Mouse (Mus musculus): ENCODE data around the gene Wsb2. TPM values are rescaled to one million over a fixed set of nuclear protein-coding genes. Genes with fewer than 3 reads are reported as not detected.
A peak's percentile ranks its signal among the peaks of the same experiment; 100 is the strongest.
"Not testable (repeated sequence)": the region's sequence is repeated elsewhere in the genome, so short reads cannot be mapped to it uniquely, and the experiment has no call there.

The Wsb2 gene
- polyA plus RNA-seq, 1 experiment from 2014 or later: 99.0 TPM

- ATAC-seq: no peak
- Histone ChIP-seq H3K4me3 (no peak overlapping the region), H3K9ac (no peak overlapping the region), H3K9me3 (replicated peaks) (no peaks in the 10 kb centered on the region), H3K27me3 (no peaks in the 10 kb centered on the region), H3K27ac (no peak overlapping the region), H3K4me1 (no peaks in the 10 kb centered on the region; the same call in 1 of the 2 replicates), H3K36me3 (ENCODE audit: poor library complexity, severe bottlenecking) (no peaks in the 10 kb centered on the region), H3K4me2 (no peak overlapping the region)
- 79% methylated on average over 6 of the region's 6 CpGs for WGBS
Measured at GRCm38 (mm10) chr5:117397371-117397770, 40.3 kb downstream of the Wsb2 start.

- Histone ChIP-seq H3K36me3 (ENCODE audit: poor library complexity, severe bottlenecking) (no peaks in the 10 kb centered on the region), H3K9me3 (replicated peaks) (no peaks in the 10 kb centered on the region), H3K4me1 (no peaks in the 10 kb centered on the region; the same call in 1 of the 2 replicates), H3K27ac (no peak overlapping the region), H3K4me2 (no peak overlapping the region), H3K27me3 (no peaks in the 10 kb centered on the region), H3K9ac (no peak overlapping the region), H3K4me3 (no peak overlapping the region)
- ATAC-seq: no peak
- WGBS: 19% methylated on average over 4 of the region's 5 CpGs
Measured at GRCm38 (mm10) chr5:117398007-117398550, 41.0 kb downstream of the Wsb2 start.

- Histone ChIP-seq H3K4me1 (no peaks in the 10 kb centered on the region; the same call in 1 of the 2 replicates), H3K36me3 (ENCODE audit: poor library complexity, severe bottlenecking) (no peaks in the 10 kb centered on the region), H3K27me3 (no peaks in the 10 kb centered on the region), H3K9me3 (replicated peaks) (no peaks in the 10 kb centered on the region), H3K4me3 (no peak overlapping the region), H3K27ac (no peak overlapping the region), H3K9ac (no peak overlapping the region), H3K4me2 (no peak overlapping the region)
- 80% methylated on average over 9 of the region's 9 CpGs for WGBS
- no peak for ATAC-seq
Measured at GRCm38 (mm10) chr5:117399281-117399680, 42.2 kb downstream of the Wsb2 start.

- no peaks in the 10 kb centered on the region for H3K4me1 ChIP-seq
- no peak overlapping the region for H3K27ac ChIP-seq
- ATAC-seq: no peak
- no peak overlapping the region for H3K9ac ChIP-seq
- no peaks in the 10 kb centered on the region for H3K36me3 ChIP-seq (ENCODE audit: poor library complexity, severe bottlenecking)
- H3K27me3 ChIP-seq: no peaks in the 10 kb centered on the region
- H3K9me3 ChIP-seq (replicated peaks): no peaks in the 10 kb centered on the region
- WGBS: 90% methylated on average over 8 of the region's 8 CpGs
- H3K4me2 ChIP-seq: no peak overlapping the region
- H3K4me3 ChIP-seq: no peak overlapping the region
Measured at GRCm38 (mm10) chr5:117403609-117404008, 46.5 kb downstream of the Wsb2 start.

GRCm38 (mm10) chr5:117404671-117405070 is 47.6 kb downstream of the Wsb2 start:
- not testable (repeated sequence) for H3K36me3 ChIP-seq (ENCODE audit: poor library complexity, severe bottlenecking); H3K27me3 ChIP-seq; H3K4me3 ChIP-seq; H3K4me2 ChIP-seq; H3K4me1 ChIP-seq; ATAC-seq; H3K9ac ChIP-seq; H3K27ac ChIP-seq; H3K9me3 ChIP-seq (replicated peaks)
- 87% methylated on average over 2 of the region's 2 CpGs for WGBS

- no peaks in the 10 kb centered on the region for H3K36me3 ChIP-seq (ENCODE audit: poor library complexity, severe bottlenecking)
- H3K9me3 ChIP-seq (replicated peaks): no peaks in the 10 kb centered on the region
- ATAC-seq: no peak
- no peak overlapping the region for H3K27ac ChIP-seq
- H3K4me2 ChIP-seq: no peak overlapping the region
- no peak overlapping the region for H3K4me3 ChIP-seq
- peaks cover 2% of the 10 kb centered on the region for H3K4me1 ChIP-seq
- H3K9ac ChIP-seq: no peak overlapping the region
- H3K27me3 ChIP-seq: peaks cover 13% of the 10 kb centered on the region
- 71% methylated on average over 4 of the region's 4 CpGs for WGBS
Measured at GRCm38 (mm10) chr5:117408216-117408615, 51.1 kb downstream of the Wsb2 start.

GRCm38 (mm10) chr5:117409369-117409768 is 52.3 kb downstream of the Wsb2 start:
- ATAC-seq: no peak
- WGBS: 76% methylated on average over 6 of the region's 6 CpGs
- Histone ChIP-seq H3K4me2 (no peak overlapping the region), H3K9me3 (replicated peaks) (no peaks in the 10 kb centered on the region), H3K27ac (no peak overlapping the region), H3K4me3 (no peak overlapping the region), H3K36me3 (ENCODE audit: poor library complexity, severe bottlenecking) (no peaks in the 10 kb centered on the region), H3K4me1 (peaks cover 5% of the 10 kb centered on the region), H3K27me3 (peaks cover 13% of the 10 kb centered on the region), H3K9ac (no peak overlapping the region)

- H3K9ac ChIP-seq: peak within 1 kb of the TSS; percentile 81
- no peaks in the 10 kb centered on the region for H3K36me3 ChIP-seq (ENCODE audit: poor library complexity, severe bottlenecking)
- peak within 1 kb of the TSS; percentile 71 for H3K4me3 ChIP-seq
- WGBS: under 1% methylated on average over 65 of the region's 89 CpGs
- no peaks in the 10 kb centered on the region for H3K9me3 ChIP-seq (replicated peaks)
- peak within 1 kb of the TSS; percentile 70 for H3K4me2 ChIP-seq
- peak within 1 kb of the TSS; percentile 96 for H3K27ac ChIP-seq
- peaks cover 15% of the 10 kb centered on the region for H3K4me1 ChIP-seq
- H3K27me3 ChIP-seq: peaks cover 13% of the 10 kb centered on the region
- peak; percentile 94 for ATAC-seq
Measured at GRCm38 (mm10) chr5:117413507-117414501, 56.7 kb downstream of the Wsb2 start, which contains the start of gene Ksr2. Ksr2 (plus strand) TSS chr5:117414000.

- Histone ChIP-seq H3K4me2 (peak overlapping the region; percentile 70), H3K27me3 (peaks cover 6% of the 10 kb centered on the region), H3K4me3 (peak overlapping the region; percentile 71), H3K4me1 (peaks cover 15% of the 10 kb centered on the region), H3K27ac (peak overlapping the region; percentile 96), H3K36me3 (ENCODE audit: poor library complexity, severe bottlenecking) (no peaks in the 10 kb centered on the region), H3K9ac (peak overlapping the region; percentile 81), H3K9me3 (replicated peaks) (no peaks in the 10 kb centered on the region)
- WGBS: 0% methylated on average over 10 of the region's 10 CpGs
- ATAC-seq: 0 out of 2 replicates have a peak, but pooled peaks have one; percentile 1
Measured at GRCm38 (mm10) chr5:117414611-117415010, 57.5 kb downstream of the Wsb2 start.

GRCm38 (mm10) chr5:117415011-117415912 is 58.2 kb downstream of the Wsb2 start:
- no peak for ATAC-seq
- WGBS: 21% methylated on average over 19 of the region's 19 CpGs
- H3K27ac ChIP-seq: peak overlapping the region; percentile 96; the same call in 1 of the 2 replicates

GRCm38 (mm10) chr5:117417442-117417841 is 60.3 kb downstream of the Wsb2 start:
- 70% methylated on average over 2 of the region's 2 CpGs for WGBS
- H3K27ac ChIP-seq: no peak overlapping the region
- no peaks in the 10 kb centered on the region for H3K36me3 ChIP-seq (ENCODE audit: poor library complexity, severe bottlenecking)
- H3K4me3 ChIP-seq: no peak overlapping the region
- H3K9me3 ChIP-seq (replicated peaks): no peaks in the 10 kb centered on the region
- peaks cover 15% of the 10 kb centered on the region for H3K4me1 ChIP-seq
- H3K27me3 ChIP-seq: no peaks in the 10 kb centered on the region
- H3K9ac ChIP-seq: no peak overlapping the region
- no peak for ATAC-seq
- H3K4me2 ChIP-seq: no peak overlapping the region

More at GRCm38 (mm10) chr5:117415011-117415912, 58.2 kb downstream of the Wsb2 start:
- peak overlapping the region; percentile 71 for H3K4me3 ChIP-seq
- H3K4me2 ChIP-seq: peak overlapping the region; percentile 70
- H3K4me1 ChIP-seq: peaks cover 15% of the 10 kb centered on the region
- H3K9me3 ChIP-seq (replicated peaks): no peaks in the 10 kb centered on the region
- H3K9ac ChIP-seq: peak overlapping the region; percentile 81
- H3K27me3 ChIP-seq: peaks cover 5% of the 10 kb centered on the region; the same call in 1 of the 2 replicates
- no peaks in the 10 kb centered on the region for H3K36me3 ChIP-seq (ENCODE audit: poor library complexity, severe bottlenecking)
